Comparison of ENCODE assay signal across 32 mouse cellular contexts in genomic region chr16:6206431-6206830, GRCm38 (mm10).
"Had no signal": no experiment of that assay in that cellular context is flagged by ENCODE, and none has a peak within 500 bp of the region (broad histone marks: within the 10 kb centered on the region; RNA-seq: fewer than 3 reads in every experiment).

No protein-coding gene starts in this region.

- H3K4me1 ChIP-seq: limb, embryonic 10.5 days; limb, embryonic 12.5 days; limb, embryonic 13.5 days; limb, embryonic 15.5 days; liver, embryonic 12.5 days; liver, embryonic 13.5 days; liver, embryonic 15.5 days; lung, embryonic 15.5 days; megakaryocyte, embryonic 14.5 days; midbrain, embryonic 10.5 days; midbrain, embryonic 12.5 days; midbrain, embryonic 13.5 days; midbrain, embryonic 15.5 days; neural tube, embryonic 12.5 days had no signal

- H3K27me3 ChIP-seq: limb, embryonic 12.5 days; limb, embryonic 13.5 days; limb, embryonic 15.5 days; liver, embryonic 12.5 days; liver, embryonic 13.5 days; liver, embryonic 15.5 days; lung, embryonic 15.5 days; megakaryocyte, embryonic 14.5 days; midbrain, embryonic 12.5 days; midbrain, embryonic 13.5 days; midbrain, embryonic 15.5 days; neural tube, embryonic 12.5 days; neural tube, embryonic 13.5 days had no signal

- ATAC-seq: liver, embryonic 12.5 days; liver, postnatal 0 days; lung, postnatal 0 days; midbrain, embryonic 13.5 days; midbrain, embryonic 15.5 days; midbrain, embryonic 16.5 days had no signal

- H3K9me3 ChIP-seq: limb, embryonic 10.5 days; limb, embryonic 12.5 days; limb, embryonic 13.5 days; limb, embryonic 15.5 days; liver, embryonic 12.5 days; liver, embryonic 13.5 days; liver, embryonic 15.5 days; lung, embryonic 15.5 days; megakaryocyte, embryonic 14.5 days; midbrain, embryonic 10.5 days; midbrain, embryonic 12.5 days; midbrain, embryonic 13.5 days; midbrain, embryonic 15.5 days; neural tube, embryonic 12.5 days; neural tube, embryonic 13.5 days had no signal

- H3K4me3 ChIP-seq: limb, embryonic 10.5 days; limb, embryonic 12.5 days; limb, embryonic 13.5 days; limb, embryonic 15.5 days; liver, embryonic 12.5 days; liver, embryonic 13.5 days; liver, embryonic 15.5 days; lung, embryonic 15.5 days; megakaryocyte, embryonic 14.5 days; midbrain, embryonic 10.5 days; midbrain, embryonic 12.5 days; midbrain, embryonic 13.5 days; midbrain, embryonic 15.5 days; myocyte; neural tube, embryonic 12.5 days; neural tube, embryonic 13.5 days had no signal

- H3K9ac ChIP-seq: limb, embryonic 12.5 days; limb, embryonic 13.5 days; limb, embryonic 15.5 days; liver, embryonic 12.5 days; liver, embryonic 13.5 days; liver, embryonic 14.5 days; liver, embryonic 15.5 days; liver, postnatal 0 days; lung, embryonic 14.5 days; lung, embryonic 15.5 days; midbrain, embryonic 12.5 days; midbrain, embryonic 13.5 days; midbrain, embryonic 15.5 days; neural tube, embryonic 12.5 days; neural tube, embryonic 13.5 days had no signal

- H3K4me2 ChIP-seq: limb, embryonic 12.5 days; limb, embryonic 13.5 days; limb, embryonic 15.5 days; liver, embryonic 11.5 days; liver, embryonic 12.5 days; liver, embryonic 13.5 days; liver, embryonic 15.5 days; lung, embryonic 14.5 days; lung, embryonic 15.5 days; midbrain, embryonic 11.5 days; midbrain, embryonic 12.5 days; midbrain, embryonic 13.5 days; midbrain, embryonic 15.5 days; neural tube, embryonic 12.5 days; neural tube, embryonic 13.5 days had no signal

- DNase-seq: left cerebral cortex, postnatal 4 days; liver; liver, embryonic 13.5 days; liver, postnatal 0 days; lung, adult 18-20 months; lung, embryonic 14.5 days; lung, postnatal 10 days; lung, postnatal 14 days; lung, postnatal 36 days; lung, postnatal 4 days; midbrain, embryonic 14.5 days had no signal

- H3K27ac ChIP-seq: limb, embryonic 10.5 days; limb, embryonic 12.5 days; limb, embryonic 13.5 days; limb, embryonic 15.5 days; liver, embryonic 12.5 days; liver, embryonic 13.5 days; liver, embryonic 14.5 days; liver, embryonic 15.5 days; lung, embryonic 15.5 days; macrophage; midbrain, embryonic 10.5 days; midbrain, embryonic 12.5 days; midbrain, embryonic 13.5 days; midbrain, embryonic 15.5 days; neural tube, embryonic 12.5 days; neural tube, embryonic 13.5 days had no signal

- H3K36me3 ChIP-seq: limb, embryonic 10.5 days; limb, embryonic 12.5 days; limb, embryonic 13.5 days; limb, embryonic 15.5 days; liver, embryonic 12.5 days; liver, embryonic 13.5 days; liver, embryonic 15.5 days; lung, embryonic 15.5 days; midbrain, embryonic 10.5 days; midbrain, embryonic 12.5 days; midbrain, embryonic 13.5 days; midbrain, embryonic 15.5 days; neural tube, embryonic 12.5 days; neural tube, embryonic 13.5 days had no signal
